Mouse (Mus musculus): ENCODE measurements around the gene Gm21854. TPM values are rescaled to one million over a fixed set of nuclear protein-coding genes. Genes with fewer than 3 reads are reported as not detected.
"Not testable (repeated sequence)": the region's sequence is repeated elsewhere in the genome, so short reads cannot be mapped to it uniquely, and the experiment has no call there.

The Gm21854 gene
- not detected in 2 replicates for polyA plus RNA-seq (2015; fragmentation: Nextera tagmentation; extraction: Ambion mirVana)

GRCm38 (mm10) chrY:5656686-5657085, at the start of gene Gm21854:
Gm21854 (plus strand) TSS chrY:5656986.
- not testable (repeated sequence) for H3K4me1 ChIP-seq; H3K27ac ChIP-seq; ATAC-seq (ENCODE audit: insufficient read depth, low FRiP score, low read depth); H3K9ac ChIP-seq; H3K36me3 ChIP-seq; H3K4me2 ChIP-seq; H3K4me3 ChIP-seq (replicated peaks); H3K27me3 ChIP-seq (replicated peaks); H3K9me3 ChIP-seq

Other genes starting within 250 kb of the Gm21854 start
- gene Gm20914, start 69.0 kb downstream of the Gm21854 start, polyA plus RNA-seq (2015; fragmentation: Nextera tagmentation; extraction: Ambion mirVana) = not detected in 2 replicates
- gene Gm28171, start 136.4 kb downstream of the Gm21854 start, polyA plus RNA-seq (2015; fragmentation: Nextera tagmentation; extraction: Ambion mirVana) = not detected in 2 replicates

Data from stomach, embryonic 15.5 days (tissue).